Mouse (Mus musculus) CH12.LX (cell line): ENCODE results near the gene Magi2. TPM values are rescaled to one million over a fixed set of nuclear protein-coding genes. Genes with fewer than 3 reads are reported as not detected.

Experiments
- DNase-seq: peaks from one replicate; pipeline ENCODE4 v3.0.0-alpha.2; 2013; ENCODE audit errors: extremely low read depth
- H3K27ac ChIP-seq: 2 replicates; pipeline ENCODE4 v1.5.1; 2012; ENCODE audit warnings: low read depth, mild to moderate bottlenecking, control low read depth, moderate library complexity; ENCODE audit not compliant: insufficient read depth
- H3K27me3 ChIP-seq: replicated peaks from 2 replicates; pipeline ENCODE3; 2012; ENCODE audit warnings: inconsistent platforms
- H3K36me3 ChIP-seq, 2 experiments: replicated peaks in 1 of 2; 2 replicates each; pipeline versions ENCODE3 to v1.6.1; 2012; ENCODE audit warnings: inconsistent platforms in 1 of 2, low read length in 1 of 2, mild to moderate bottlenecking in 1 of 2, mixed read lengths in 1 of 2, moderate library complexity in 1 of 2; ENCODE audit not compliant: control insufficient read depth in 1 of 2, insufficient read depth in 1 of 2
- H3K4me1 ChIP-seq, 2 experiments: 2 replicates each; pipeline ENCODE4 v1.6.1; 2012; ENCODE audit warnings: inconsistent platforms in 1 of 2, moderate library complexity in 1 of 2; ENCODE audit not compliant: insufficient read depth in 2 of 2, control insufficient read depth in 1 of 2
- H3K4me2 ChIP-seq: 2 replicates; pipeline ENCODE4 v1.6.1; 2012; ENCODE audit warnings: low read depth, mild to moderate bottlenecking, control low read depth; ENCODE audit not compliant: poor library complexity, insufficient read depth, severe bottlenecking
- H3K4me3 ChIP-seq, 3 experiments: fragments of 150-350 bp in 1 of 3; sonication (generic) in 1 of 3; replicated peaks in 1 of 3; 2 replicates each; pipeline versions ENCODE3 to v1.5.1; 2011 to 2012; ENCODE audit warnings: low read depth in 2 of 3, low read length in 2 of 3, mild to moderate bottlenecking in 2 of 3, moderate library complexity in 2 of 3, control low read depth in 1 of 3, improper control_type of control experiment in 1 of 3, inconsistent platforms in 1 of 3, mixed read lengths in 1 of 3; ENCODE audit not compliant: poor library complexity in 1 of 3
- H3K79me2 ChIP-seq: replicated peaks from 2 replicates; pipeline ENCODE4 v1.6.1; 2012; ENCODE audit warnings: mild to moderate bottlenecking, moderate library complexity; ENCODE audit not compliant: control insufficient read depth, poor library complexity, insufficient read depth, severe bottlenecking; ENCODE audit errors: extremely low read depth
- H3K9ac ChIP-seq: 2 replicates; pipeline ENCODE4 v1.6.1; 2012; ENCODE audit warnings: low read depth, mild to moderate bottlenecking, control low read depth, moderate library complexity; ENCODE audit not compliant: insufficient read depth
- H3K9me3 ChIP-seq: replicated peaks from 2 replicates; pipeline ENCODE3; 2012; ENCODE audit warnings: low read length, inconsistent platforms, mixed read lengths
- E2F4 ChIP-seq: IDR thresholded peaks from 2 replicates; pipeline ENCODE4 v1.6.1; 2011; ENCODE audit warnings: low read depth, low read length, improper control_type of control experiment; ENCODE audit not compliant: insufficient replicate concordance
- ELF1 ChIP-seq: IDR thresholded peaks from 2 replicates; pipeline ENCODE4 v1.6.1; 2014; ENCODE audit warnings: low read depth, mild to moderate bottlenecking, inconsistent platforms, low read length, improper control_type of control experiment
- EP300 ChIP-seq: IDR thresholded peaks from 2 replicates; pipeline ENCODE4 v1.6.1; 2011; ENCODE audit warnings: low read length, improper control_type of control experiment
- ETS1 ChIP-seq: conservative IDR thresholded peaks from 2 replicates; pipeline ENCODE4 v1.6.1; 2012; ENCODE audit warnings: low read depth, mild to moderate bottlenecking, inconsistent platforms, low read length, improper control_type of control experiment, moderate library complexity
- GABPA ChIP-seq: IDR thresholded peaks from 2 replicates; pipeline ENCODE4 v1.6.1; 2012; ENCODE audit warnings: low read depth, low read length, improper control_type of control experiment, inconsistent platforms; ENCODE audit not compliant: insufficient replicate concordance
- IRF4 ChIP-seq: IDR thresholded peaks from 2 replicates; pipeline ENCODE4 v1.6.1; 2014; ENCODE audit warnings: low read depth, mild to moderate bottlenecking, inconsistent platforms, low read length, improper control_type of control experiment
- JUND ChIP-seq: conservative IDR thresholded peaks from 2 replicates; pipeline ENCODE4 v1.6.1; 2011; ENCODE audit warnings: low read depth, low read length, improper control_type of control experiment
- MAFK ChIP-seq: IDR thresholded peaks from 2 replicates; pipeline ENCODE4 v1.6.1; 2011; ENCODE audit warnings: low read length, improper control_type of control experiment; ENCODE audit not compliant: insufficient replicate concordance
- MAX ChIP-seq: IDR thresholded peaks from 2 replicates; pipeline ENCODE4 v1.6.1; 2011; ENCODE audit warnings: low read length, improper control_type of control experiment
- MAZ ChIP-seq: IDR thresholded peaks from 2 replicates; pipeline ENCODE4 v1.6.1; 2012; ENCODE audit warnings: low read depth, mild to moderate bottlenecking, inconsistent platforms, low read length, improper control_type of control experiment, moderate library complexity
- MEF2A ChIP-seq: IDR thresholded peaks from 2 replicates; pipeline ENCODE4 v1.6.1; 2014; ENCODE audit warnings: low read depth, mild to moderate bottlenecking, inconsistent platforms, low read length, improper control_type of control experiment, borderline replicate concordance
- MXI1 ChIP-seq: IDR thresholded peaks from 2 replicates; pipeline ENCODE4 v1.6.1; 2011; ENCODE audit warnings: mild to moderate bottlenecking, low read depth, low read length, improper control_type of control experiment
- NELFE ChIP-seq: IDR thresholded peaks from 2 replicates; pipeline ENCODE4 v1.6.1; 2011; ENCODE audit warnings: low read depth, low read length, improper control_type of control experiment
- NRF1 ChIP-seq: IDR thresholded peaks from 2 replicates; pipeline ENCODE4 v1.6.1; 2014; ENCODE audit warnings: low read depth, mild to moderate bottlenecking, inconsistent platforms, low read length, improper control_type of control experiment, moderate library complexity
- RCOR1 ChIP-seq: conservative IDR thresholded peaks from 2 replicates; pipeline ENCODE4 v1.6.1; 2012; ENCODE audit warnings: low read depth, mild to moderate bottlenecking, inconsistent platforms, low read length, improper control_type of control experiment
- SIN3A ChIP-seq: IDR thresholded peaks from 2 replicates; pipeline ENCODE4 v1.6.1; 2012; ENCODE audit warnings: low read length, improper control_type of control experiment, inconsistent platforms
- TBP ChIP-seq: conservative IDR thresholded peaks from 2 replicates; pipeline ENCODE4 v1.6.1; 2011; ENCODE audit warnings: low read depth, low read length, improper control_type of control experiment
- UBTF ChIP-seq: IDR thresholded peaks from 2 replicates; pipeline ENCODE4 v1.6.1; 2012; ENCODE audit warnings: low read depth, mild to moderate bottlenecking, inconsistent platforms, low read length, improper control_type of control experiment, moderate library complexity
- dilution Hi-C: fragments of 300-500 bp; cut with MboI; formaldehyde crosslinking; loops from 2 replicates; pipeline ENCODE4 v1.14.3; 2020; ENCODE audit warnings: low sequenced_read_pairs; ENCODE audit not compliant: extremely low pct_unique_long_range_greater_than_20kb, extremely low pct_ligation_motif_present
- in situ Hi-C: fragments of 300-500 bp; cut with MboI; formaldehyde crosslinking; loops from 3 replicates; pipeline ENCODE4 v1.14.3; 2019; ENCODE audit warnings: low sequenced_read_pairs, low pct_ligation_motif_present, low pct_unique_long_range_greater_than_20kb, mixed read lengths
- polyA plus RNA-seq: library from polyadenylated mRNA; unstranded; fragments of >175 nt; gene quantifications from 2 replicates; pipeline ENCODE4 v1.2.1, GENCODE M21; 2012; ENCODE audit warnings: low read depth; ENCODE audit not compliant: insufficient read length
- total RNA-seq, 2 experiments: library from RNA; depleted of rRNA; stranded (reverse); fragments of 300-350 nt in 1 of 2; fragments of >200 nt in 1 of 2; gene quantifications; 2 replicates each; pipeline ENCODE4 v1.2.3; 2012 to 2014

Magi2 gene
- total and polyA plus RNA-seq, 3 experiments, result 0.37 to 0.63 (median 0.42) TPM

DNA sequence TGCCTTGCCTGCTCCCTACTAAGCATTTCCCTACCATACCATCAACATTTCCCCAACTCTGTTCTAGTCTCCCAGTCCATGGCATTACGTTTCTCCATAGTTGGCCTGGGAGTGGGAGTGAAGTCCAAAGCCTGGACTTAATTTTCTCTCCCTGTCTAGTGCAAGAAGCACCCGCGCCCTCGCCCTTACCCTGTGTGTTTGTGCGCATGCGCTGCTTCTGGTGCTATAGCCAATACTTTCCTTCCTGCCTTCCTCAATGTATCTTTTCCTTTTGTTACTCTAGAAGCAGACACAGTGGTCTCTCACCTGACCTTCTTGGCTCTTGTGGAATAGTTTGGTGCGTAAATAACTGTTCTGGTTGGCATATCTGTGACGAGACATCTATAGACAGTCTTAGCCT is 1440.8 kb downstream of the Magi2 start:
- Histone ChIP-seq H3K27me3 (no peaks in the 10 kb centered on the region), H3K36me3 (no peaks in the 10 kb centered on the region), H3K79me2 (no peaks in the 10 kb centered on the region), H3K4me2 (no peak overlapping the region), H3K4me1 (peaks cover 15 to 23% of the 10 kb centered on the region in 2 experiments), H3K9ac (no peak overlapping the region), H3K9me3 (no peaks in the 10 kb centered on the region), H3K4me3 (no peak overlapping the region), H3K27ac (no peak overlapping the region)
- TF ChIP-seq MAZ, result no peak
- no peak for TF ChIP-seq RCOR1
- TF ChIP-seq ELF1, result no peak
- TF ChIP-seq NRF1, result no peak
- no peak for TF ChIP-seq MEF2A
- no peak for TF ChIP-seq IRF4
- DNase-seq, result no peak
- dilution Hi-C loops (no loop called here), in situ Hi-C loops (no loop called here)

DNA sequence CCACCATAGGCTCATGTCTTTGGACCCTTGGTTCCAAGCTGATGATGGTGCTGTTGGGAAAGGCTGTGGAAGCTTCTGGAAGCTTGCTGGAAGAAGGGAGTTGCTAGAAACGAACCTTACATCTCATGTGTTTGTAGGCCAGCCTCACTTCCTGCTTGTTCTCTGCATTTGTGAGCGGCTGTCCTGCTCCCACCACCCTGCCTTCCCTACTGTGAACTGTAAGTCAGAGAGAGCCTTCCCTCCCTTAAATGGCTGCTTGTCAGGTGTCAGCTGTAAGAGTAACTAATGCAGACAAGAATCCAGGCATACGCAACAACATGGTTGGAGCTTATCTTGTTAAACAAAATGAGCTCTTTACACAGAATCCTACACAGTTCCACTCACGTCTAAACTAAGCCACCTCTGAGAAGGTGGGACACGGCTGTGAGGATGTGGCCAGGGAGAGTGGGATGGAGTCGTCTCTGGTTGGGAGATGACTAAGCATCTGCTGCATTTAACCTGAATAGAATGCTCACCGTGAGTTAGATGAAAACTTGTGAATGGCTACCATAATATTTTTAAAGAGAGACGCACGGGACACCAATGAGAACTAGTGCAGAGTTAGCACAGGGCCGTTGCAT is 1442.0 kb downstream of the Magi2 start:
- in situ Hi-C loops, result no loop called here
- dilution Hi-C loops, result no loop called here

DNA sequence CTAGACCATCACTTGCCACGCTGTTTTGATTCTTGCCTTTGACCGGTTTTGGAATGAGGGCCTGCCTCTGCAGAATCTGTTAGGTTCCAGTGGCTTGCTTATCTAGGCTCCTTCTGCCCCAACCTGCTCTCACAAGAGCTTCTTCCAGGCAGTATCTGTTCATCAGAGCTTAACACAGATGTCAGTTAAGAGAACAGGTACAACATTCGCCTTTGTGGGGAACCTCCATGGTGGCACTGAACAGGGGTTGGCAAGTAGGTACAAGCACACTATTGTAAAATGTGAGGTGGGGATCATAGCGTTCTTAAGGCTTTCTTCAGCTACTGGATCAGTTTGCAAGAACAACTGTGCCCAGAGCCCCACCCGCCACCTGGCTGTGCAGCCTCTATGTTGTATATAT is 1442.6 kb downstream of the Magi2 start:
- dilution Hi-C loops (no loop called here), in situ Hi-C loops (no loop called here)
- Histone ChIP-seq H3K4me1 (peaks cover 9 to 14% of the 10 kb centered on the region in 2 experiments; a peak in 3 of 4 replicates), H3K9ac (no peak overlapping the region), H3K4me3 (no peak overlapping the region), H3K9me3 (no peaks in the 10 kb centered on the region), H3K4me2 (no peak overlapping the region), H3K27me3 (no peaks in the 10 kb centered on the region), H3K36me3 (no peaks in the 10 kb centered on the region), H3K79me2 (no peaks in the 10 kb centered on the region), H3K27ac (no peak overlapping the region)
- DNase-seq, result no peak
- TF ChIP-seq UBTF (no peak), ELF1 (no peak)

More for the DNA sequence above, 1442.0 kb downstream of the Magi2 start:
- H3K27me3 ChIP-seq, result no peaks in the 10 kb centered on the region
- no peak overlapping the region for H3K27ac ChIP-seq
- no peak for DNase-seq
- no peak overlapping the region for H3K4me3 ChIP-seq
- no peaks in the 10 kb centered on the region for H3K9me3 ChIP-seq
- H3K79me2 ChIP-seq, result no peaks in the 10 kb centered on the region
- no peak overlapping the region for H3K4me2 ChIP-seq
- peaks cover 9 to 12% of the 10 kb centered on the region in 2 experiments; a peak in 3 of 4 replicates for H3K4me1 ChIP-seq
- TF ChIP-seq TBP (no peak), E2F4 (no peak), JUND (no peak), SIN3A (no peak), MAX (no peak), GABPA (no peak), MAFK (no peak), MXI1 (no peak), NELFE (no peak), UBTF (no peak), MEF2A (no peak), EP300 (no peak), ETS1 (no peak), NRF1 (no peak)
- H3K9ac ChIP-seq, result no peak overlapping the region
- no peaks in the 10 kb centered on the region for H3K36me3 ChIP-seq
